Mouse (Mus musculus): Measurements from ENCODE around the gene Slc6a16. TPM values are rescaled to one million over a fixed set of nuclear protein-coding genes. Genes with fewer than 3 reads are reported as not detected.

Gene Slc6a16
- polyA plus RNA-seq, 1 experiment from 2014 or later: 0.09 TPM

DNA sequence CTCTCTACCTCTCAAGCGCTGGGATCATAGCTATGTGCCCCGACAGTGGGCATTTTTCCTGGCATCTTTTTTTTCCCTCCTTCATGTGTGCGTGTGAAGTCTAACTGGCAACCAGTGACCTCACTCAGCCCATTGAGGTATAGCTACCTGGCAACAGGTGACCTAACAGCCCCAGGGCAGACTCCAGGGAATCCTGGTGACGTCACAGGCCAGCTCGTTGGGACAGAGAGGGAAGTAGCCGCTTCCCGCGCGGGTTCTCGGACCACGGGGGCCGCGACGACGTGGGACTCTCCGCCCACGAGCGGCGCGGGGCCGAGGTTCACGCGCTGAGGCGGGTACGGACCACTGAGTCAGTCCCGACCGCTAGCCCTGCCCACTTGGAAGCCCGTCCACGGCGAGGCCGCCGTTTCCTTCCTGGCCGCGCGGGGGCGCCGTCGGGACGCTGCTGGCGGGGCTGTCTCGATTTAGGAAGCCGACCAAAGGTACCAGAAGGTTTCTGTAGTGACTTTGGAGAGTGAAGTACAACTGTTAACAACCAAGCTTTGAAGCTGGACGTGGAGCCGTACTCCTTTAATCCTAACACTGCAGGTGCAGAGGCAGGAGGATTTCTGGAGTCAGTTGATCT, 36.4 kb downstream of the Slc6a16 start, which contains the start of gene Slc6a21:
Gene Slc6a21 (plus strand): TSS at position 378 of the 625 bp plus-strand sequence.
- Histone ChIP-seq H3K27me3 (replicated peaks; ENCODE audit: control insufficient read depth, insufficient read depth, low read length) (0 out of 2 replicates have a peak, but pooled peaks cover 2% of the 10 kb centered on the region), H3K9me3 (replicated peaks; ENCODE audit: control insufficient read depth, low read length) (no peaks in the 10 kb centered on the region), H3K4me1 (ENCODE audit: control insufficient read depth, insufficient read depth, low read length) (no peaks in the 10 kb centered on the region; the same call in 1 of the 2 replicates), H3K36me3 (ENCODE audit: control insufficient read depth, insufficient read depth, low read length) (no peaks in the 10 kb centered on the region), H3K9ac (ENCODE audit: low read length) (peak within 1 kb of the TSS; percentile 33; the same call in 1 of the 2 replicates), H3K4me3 (ENCODE audit: low read depth, low read length) (peak within 1 kb of the TSS; percentile 17; the same call in 1 of the 2 replicates), H3K4me2 (ENCODE audit: low read length) (peak within 1 kb of the TSS; percentile 46), H3K27ac (ENCODE audit: low read depth, low read length) (no peak within 1 kb of the TSS)
- 7% methylated on average over 44 of the region's 44 CpGs for WGBS
- ATAC-seq (no peak), DNase-seq (ENCODE audit: low spot score) (peak; percentile 25)

DNA sequence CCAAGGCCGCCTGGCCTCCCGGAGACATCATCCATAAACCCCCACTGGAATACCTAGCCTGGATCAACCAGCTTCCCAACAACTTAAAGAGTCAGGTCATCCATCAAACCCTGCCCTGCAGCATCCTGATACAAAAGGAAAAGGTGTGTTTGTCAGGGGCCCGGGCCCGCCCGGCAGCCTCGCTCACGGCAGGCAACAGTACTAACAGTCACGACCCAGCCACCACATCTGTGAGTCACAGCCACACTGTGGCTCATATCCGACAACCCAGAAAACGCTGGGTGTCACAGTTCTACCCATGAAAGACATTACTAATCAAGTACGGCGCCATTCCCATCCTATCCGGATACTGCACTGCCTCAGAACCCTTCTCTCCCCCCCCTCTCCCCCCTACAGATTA, 45.6 kb downstream of the Slc6a16 start:
- Histone ChIP-seq H3K9me3 (replicated peaks; ENCODE audit: control insufficient read depth, low read length) (no peaks in the 10 kb centered on the region), H3K27ac (ENCODE audit: low read depth, low read length) (no peak overlapping the region), H3K4me1 (ENCODE audit: control insufficient read depth, insufficient read depth, low read length) (no peaks in the 10 kb centered on the region), H3K9ac (ENCODE audit: low read length) (no peak overlapping the region), H3K36me3 (ENCODE audit: control insufficient read depth, insufficient read depth, low read length) (no peaks in the 10 kb centered on the region), H3K4me2 (ENCODE audit: low read length) (no peak overlapping the region), H3K27me3 (replicated peaks; ENCODE audit: control insufficient read depth, insufficient read depth, low read length) (no peaks in the 10 kb centered on the region), H3K4me3 (ENCODE audit: low read depth, low read length) (no peak overlapping the region)
- ATAC-seq: no peak
- no peak for DNase-seq (ENCODE audit: low spot score)
- 92% methylated on average over 13 of the region's 13 CpGs for WGBS

DNA sequence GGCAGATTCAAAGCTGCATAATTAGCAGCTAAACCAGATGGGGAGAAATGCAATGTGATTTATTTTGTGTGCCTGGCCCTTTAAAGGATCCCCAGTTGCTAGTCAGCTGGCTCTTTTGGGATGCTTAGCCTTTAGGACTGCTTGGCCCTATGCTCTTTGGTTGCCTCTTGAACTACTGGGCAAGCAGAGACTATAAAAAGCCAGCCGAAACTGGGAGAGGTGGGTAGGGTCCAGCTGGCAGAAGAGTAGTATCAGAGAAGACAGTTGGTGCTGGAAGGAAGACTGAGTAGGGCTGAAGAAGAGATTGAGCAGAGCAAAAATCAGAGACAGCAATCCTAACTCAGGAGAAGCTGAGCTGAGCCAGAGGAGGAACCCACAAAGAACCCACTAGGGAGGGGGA, 55.7 kb downstream of the Slc6a16 start:
- Histone ChIP-seq H3K9me3 (replicated peaks; ENCODE audit: control insufficient read depth, low read length) (no peaks in the 10 kb centered on the region), H3K4me2 (ENCODE audit: low read length) (no peak overlapping the region), H3K4me3 (ENCODE audit: low read depth, low read length) (no peak overlapping the region), H3K4me1 (ENCODE audit: control insufficient read depth, insufficient read depth, low read length) (no peaks in the 10 kb centered on the region), H3K9ac (ENCODE audit: low read length) (no peak overlapping the region), H3K36me3 (ENCODE audit: control insufficient read depth, insufficient read depth, low read length) (no peaks in the 10 kb centered on the region), H3K27ac (ENCODE audit: low read depth, low read length) (no peak overlapping the region), H3K27me3 (replicated peaks; ENCODE audit: control insufficient read depth, insufficient read depth, low read length) (no peaks in the 10 kb centered on the region)
- WGBS: 90% methylated on average over 1 of the region's 1 CpGs
- DNase-seq (ENCODE audit: low spot score) (no peak), ATAC-seq (no peak)

DNA sequence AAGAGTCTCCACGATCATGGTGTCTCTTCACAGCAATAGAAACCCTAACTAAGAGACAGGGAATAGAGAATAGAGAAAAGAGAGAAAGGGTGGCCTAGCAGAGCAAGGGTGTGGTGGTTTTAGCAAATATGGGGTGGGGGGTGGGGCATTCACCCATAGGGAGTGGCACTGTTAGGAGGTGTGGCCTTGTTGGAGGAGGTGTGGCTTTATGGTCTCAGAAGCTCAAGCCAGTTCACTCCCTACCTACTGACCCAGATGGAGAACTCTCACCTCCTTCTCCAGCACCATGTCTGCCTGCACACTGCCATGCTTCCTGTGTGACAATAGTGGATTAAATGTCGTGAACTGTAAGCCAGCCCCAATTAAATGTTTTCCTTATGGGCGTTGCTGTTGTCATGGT, 56.7 kb downstream of the Slc6a16 start:
- Histone ChIP-seq H3K27ac (ENCODE audit: low read depth, low read length) (no peak overlapping the region), H3K4me2 (ENCODE audit: low read length) (no peak overlapping the region), H3K27me3 (replicated peaks; ENCODE audit: control insufficient read depth, insufficient read depth, low read length) (no peaks in the 10 kb centered on the region), H3K9ac (ENCODE audit: low read length) (no peak overlapping the region), H3K36me3 (ENCODE audit: control insufficient read depth, insufficient read depth, low read length) (no peaks in the 10 kb centered on the region), H3K4me1 (ENCODE audit: control insufficient read depth, insufficient read depth, low read length) (no peaks in the 10 kb centered on the region), H3K9me3 (replicated peaks; ENCODE audit: control insufficient read depth, low read length) (no peaks in the 10 kb centered on the region), H3K4me3 (ENCODE audit: low read depth, low read length) (no peak overlapping the region)
- 64% methylated on average over 3 of the region's 3 CpGs for WGBS
- DNase-seq (ENCODE audit: low spot score) (no peak), ATAC-seq (no peak)

DNA sequence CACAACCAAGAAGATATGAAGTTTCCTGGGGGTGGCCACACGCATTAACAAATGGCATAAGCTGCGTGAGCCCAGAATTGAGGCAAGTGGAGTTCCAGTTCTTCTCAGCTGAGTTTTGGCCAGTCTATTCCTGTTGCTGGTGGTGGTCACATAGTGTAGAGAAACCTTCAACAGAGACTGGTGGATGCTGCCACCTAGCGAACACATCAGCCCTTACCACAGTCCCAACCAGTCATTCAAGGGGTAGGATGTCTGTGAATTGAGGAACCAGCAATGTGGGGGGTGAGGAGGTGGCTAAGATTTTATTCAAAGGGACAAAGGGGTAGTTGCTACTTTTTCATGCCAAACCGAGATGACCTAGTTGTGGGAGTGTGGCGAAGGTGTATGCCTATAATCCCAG, 58.9 kb downstream of the Slc6a16 start:
- 16% methylated on average over 5 of the region's 5 CpGs for WGBS
- H3K4me3 ChIP-seq (ENCODE audit: low read depth, low read length): no peak overlapping the region
- H3K36me3 ChIP-seq (ENCODE audit: control insufficient read depth, insufficient read depth, low read length): no peaks in the 10 kb centered on the region
- H3K27me3 ChIP-seq (replicated peaks; ENCODE audit: control insufficient read depth, insufficient read depth, low read length): no peaks in the 10 kb centered on the region
- H3K4me1 ChIP-seq (ENCODE audit: control insufficient read depth, insufficient read depth, low read length): peaks cover 4% of the 10 kb centered on the region
- no peak overlapping the region for H3K9ac ChIP-seq (ENCODE audit: low read length)
- no peak overlapping the region for H3K27ac ChIP-seq (ENCODE audit: low read depth, low read length)
- ATAC-seq: peak; percentile 91
- no peaks in the 10 kb centered on the region for H3K9me3 ChIP-seq (replicated peaks; ENCODE audit: control insufficient read depth, low read length)
- H3K4me2 ChIP-seq (ENCODE audit: low read length): no peak overlapping the region
- peak; percentile 86 for DNase-seq (ENCODE audit: low spot score)

DNA sequence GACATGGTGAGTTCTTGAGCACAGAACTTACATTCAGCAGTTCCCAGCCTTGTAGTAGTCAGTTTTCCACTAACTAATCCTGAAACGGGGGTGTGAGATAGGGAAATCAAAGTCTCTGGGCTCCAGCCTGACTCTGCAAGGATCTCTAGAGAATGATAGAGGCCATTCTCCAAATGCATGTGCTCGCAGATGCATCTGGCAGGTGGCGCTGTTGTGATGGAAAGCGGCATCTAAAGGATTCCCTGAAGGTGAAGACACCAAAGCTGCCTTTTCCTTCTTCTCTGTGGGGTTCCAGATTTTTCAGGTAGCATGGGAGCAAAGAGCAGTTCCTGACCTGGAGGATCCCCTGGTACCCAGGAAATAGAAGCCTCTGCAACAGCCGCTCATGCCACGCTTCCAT, 59.4 kb downstream of the Slc6a16 start:
- H3K27ac ChIP-seq (ENCODE audit: low read depth, low read length): no peak overlapping the region
- H3K4me3 ChIP-seq (ENCODE audit: low read depth, low read length): no peak overlapping the region
- peaks cover 9% of the 10 kb centered on the region for H3K4me1 ChIP-seq (ENCODE audit: control insufficient read depth, insufficient read depth, low read length)
- ATAC-seq: peak; percentile 54; the same call in 1 of the 2 replicates
- H3K36me3 ChIP-seq (ENCODE audit: control insufficient read depth, insufficient read depth, low read length): no peaks in the 10 kb centered on the region
- H3K4me2 ChIP-seq (ENCODE audit: low read length): no peak overlapping the region
- H3K9me3 ChIP-seq (replicated peaks; ENCODE audit: control insufficient read depth, low read length): no peaks in the 10 kb centered on the region
- peak; percentile 70 for DNase-seq (ENCODE audit: low spot score)
- 19% methylated on average over 6 of the region's 6 CpGs for WGBS
- H3K27me3 ChIP-seq (replicated peaks; ENCODE audit: control insufficient read depth, insufficient read depth, low read length): no peaks in the 10 kb centered on the region
- H3K9ac ChIP-seq (ENCODE audit: low read length): no peak overlapping the region

DNA sequence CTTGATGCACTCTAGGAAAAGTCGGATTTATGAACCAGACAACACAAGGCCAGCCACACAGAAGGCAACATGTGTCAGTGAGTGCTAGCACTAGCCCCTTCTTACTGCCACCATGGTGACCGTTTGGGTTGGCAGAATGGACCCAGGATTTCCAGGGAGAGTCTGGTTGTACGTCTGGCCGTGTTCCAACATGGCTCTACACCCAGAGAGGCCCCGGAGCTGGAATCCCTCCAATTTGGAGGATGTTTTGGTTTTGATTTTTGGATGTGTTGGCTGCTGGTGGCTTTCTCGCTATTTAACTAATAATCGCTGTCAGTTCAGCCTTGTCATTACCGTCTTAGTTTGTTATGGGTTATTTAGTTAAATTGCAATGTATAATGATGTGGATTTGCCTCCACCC, 61.7 kb downstream of the Slc6a16 start:
- Histone ChIP-seq H3K9me3 (replicated peaks; ENCODE audit: control insufficient read depth, low read length) (no peaks in the 10 kb centered on the region), H3K27me3 (replicated peaks; ENCODE audit: control insufficient read depth, insufficient read depth, low read length) (no peaks in the 10 kb centered on the region), H3K4me3 (ENCODE audit: low read depth, low read length) (no peak overlapping the region), H3K9ac (ENCODE audit: low read length) (no peak overlapping the region), H3K36me3 (ENCODE audit: control insufficient read depth, insufficient read depth, low read length) (no peaks in the 10 kb centered on the region), H3K4me2 (ENCODE audit: low read length) (no peak overlapping the region), H3K4me1 (ENCODE audit: control insufficient read depth, insufficient read depth, low read length) (peaks cover 11% of the 10 kb centered on the region), H3K27ac (ENCODE audit: low read depth, low read length) (no peak overlapping the region)
- 37% methylated on average over 8 of the region's 8 CpGs for WGBS
- no peak for ATAC-seq
- peak; percentile 80 for DNase-seq (ENCODE audit: low spot score)

DNA sequence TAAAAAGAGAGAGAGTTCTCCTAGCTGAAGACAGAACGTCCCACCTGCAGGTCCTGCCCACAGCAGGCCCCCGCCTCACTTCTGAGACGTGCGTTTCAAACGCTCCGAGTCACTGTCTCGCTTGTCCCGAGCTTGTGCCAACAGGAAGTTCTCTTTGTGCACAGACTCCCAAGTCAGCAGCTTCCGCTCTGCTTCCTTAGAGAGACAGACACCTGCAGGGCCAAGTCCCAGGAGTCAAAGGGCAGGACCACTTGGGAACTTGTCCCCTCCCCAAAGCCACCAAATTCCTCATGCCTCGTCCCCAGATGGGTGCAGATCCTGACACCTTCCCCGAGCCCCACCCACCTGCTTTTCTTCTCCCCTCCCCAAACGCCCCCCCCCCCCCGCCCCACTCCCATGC, 64.0 kb downstream of the Slc6a16 start:
- DNase-seq (ENCODE audit: low spot score): no peak

DNA sequence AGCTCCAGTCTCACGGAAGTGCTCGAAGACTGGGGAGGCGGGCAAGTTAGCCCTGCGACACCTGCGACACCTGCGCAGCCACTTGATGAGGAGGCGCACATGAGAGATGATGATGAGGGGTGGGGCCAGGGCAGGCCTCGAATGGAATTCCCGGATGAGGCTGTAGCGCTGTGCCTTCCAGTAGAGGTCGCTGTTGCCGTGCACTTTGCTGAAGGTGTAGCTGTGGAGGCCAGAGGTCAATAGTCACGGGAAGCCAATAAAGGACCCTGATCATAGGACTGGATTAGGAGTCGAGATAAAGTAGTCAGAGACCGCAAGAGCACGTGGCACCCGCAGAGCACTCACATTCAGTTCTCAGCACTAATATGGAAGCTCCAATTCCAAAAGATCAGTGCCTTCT, 64.4 kb downstream of the Slc6a16 start:
- H3K9me3 ChIP-seq (replicated peaks; ENCODE audit: control insufficient read depth, low read length): no peaks in the 10 kb centered on the region
- H3K9ac ChIP-seq (ENCODE audit: low read length): peak overlapping the region; percentile 35; the same call in 1 of the 2 replicates
- peaks cover 11% of the 10 kb centered on the region for H3K4me1 ChIP-seq (ENCODE audit: control insufficient read depth, insufficient read depth, low read length)
- ATAC-seq (peak; percentile 18; the same call in 1 of the 2 replicates), DNase-seq (ENCODE audit: low spot score) (peak; percentile 58)
- WGBS: 2% methylated on average over 17 of the region's 17 CpGs
- no peaks in the 10 kb centered on the region for H3K27me3 ChIP-seq (replicated peaks; ENCODE audit: control insufficient read depth, insufficient read depth, low read length)
- H3K4me3 ChIP-seq (ENCODE audit: low read depth, low read length): peak overlapping the region; percentile 17
- H3K36me3 ChIP-seq (ENCODE audit: control insufficient read depth, insufficient read depth, low read length): no peaks in the 10 kb centered on the region
- H3K4me2 ChIP-seq (ENCODE audit: low read length): peak overlapping the region; percentile 41
- no peak overlapping the region for H3K27ac ChIP-seq (ENCODE audit: low read depth, low read length)

More for the DNA sequence above, 64.0 kb downstream of the Slc6a16 start:
- Histone ChIP-seq H3K4me2 (ENCODE audit: low read length) (peak overlapping the region; percentile 41), H3K36me3 (ENCODE audit: control insufficient read depth, insufficient read depth, low read length) (no peaks in the 10 kb centered on the region), H3K9me3 (replicated peaks; ENCODE audit: control insufficient read depth, low read length) (no peaks in the 10 kb centered on the region), H3K27ac (ENCODE audit: low read depth, low read length) (no peak overlapping the region), H3K4me1 (ENCODE audit: control insufficient read depth, insufficient read depth, low read length) (peaks cover 11% of the 10 kb centered on the region), H3K4me3 (ENCODE audit: low read depth, low read length) (peak overlapping the region; percentile 17), H3K9ac (ENCODE audit: low read length) (peak overlapping the region; percentile 35; the same call in 1 of the 2 replicates), H3K27me3 (replicated peaks; ENCODE audit: control insufficient read depth, insufficient read depth, low read length) (no peaks in the 10 kb centered on the region)
- no peak for ATAC-seq
- WGBS: 12% methylated on average over 13 of the region's 13 CpGs
